Mouse (Mus musculus): ENCODE results near the gene Hnf1b.

Hnf1b gene

DNA sequence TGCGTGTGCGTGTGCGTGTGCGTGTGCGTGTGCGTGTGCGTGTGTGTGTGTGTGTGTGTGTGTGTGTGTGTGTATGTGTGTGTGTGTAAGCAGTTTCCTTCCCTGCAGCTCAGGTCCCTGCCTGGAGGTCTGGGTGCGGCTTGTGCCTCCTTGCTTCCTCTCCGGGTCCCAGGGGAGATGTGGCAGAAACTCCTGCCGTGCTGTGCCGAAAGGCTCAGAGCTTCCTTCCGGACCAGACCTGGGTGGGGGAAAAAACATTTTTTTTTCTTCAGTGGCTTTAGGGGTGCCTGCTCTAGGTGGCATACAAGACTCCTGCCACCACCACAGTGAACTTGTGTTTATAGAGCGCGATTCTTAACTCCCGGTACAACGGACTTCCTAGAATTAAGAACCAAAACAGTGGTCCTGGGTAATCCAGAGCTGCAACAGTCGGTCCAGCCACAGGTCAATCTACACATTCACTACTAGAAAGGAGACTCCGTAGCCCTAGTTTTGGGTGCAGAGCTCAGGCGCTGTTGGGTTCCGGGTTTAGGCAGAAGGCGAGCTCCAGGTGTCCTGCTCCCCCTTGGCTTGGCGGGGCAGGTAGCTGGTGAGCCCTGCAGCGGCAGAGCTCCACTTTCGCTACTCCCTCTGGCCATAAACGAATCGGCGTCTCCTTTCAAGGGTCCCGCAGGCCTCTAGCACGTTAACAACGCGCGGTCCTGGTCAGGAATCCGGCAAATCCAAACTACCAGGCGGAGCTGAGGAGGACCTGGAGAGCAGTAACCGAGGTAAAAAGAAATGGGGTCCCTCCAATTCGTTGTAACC is at the start of gene Hnf1b:
Gene Hnf1b, plus strand, starts transcription at position 535 of the 807 bp plus-strand sequence.
- Histone ChIP-seq H3K27me3 (ENCODE audit: insufficient read depth, low read length) (peaks cover 62% of the 10 kb centered on the region), H3K4me1 (replicated peaks; ENCODE audit: low read depth, low read length) (peaks cover 44% of the 10 kb centered on the region), H3K36me3 (ENCODE audit: insufficient read depth, low read length) (no peaks in the 10 kb centered on the region), H3K9me3 (ENCODE audit: low read length) (no peaks in the 10 kb centered on the region), H3K4me3 (replicated peaks; ENCODE audit: low read length) (peak within 1 kb of the TSS; percentile 71)
- no peak for TF ChIP-seq POU5F1 (IDR thresholded peaks at IDR 0.05; ENCODE audit: borderline replicate concordance, low read length)
- no peak for TF ChIP-seq CTCF (conservative IDR thresholded peaks at IDR 0.05; ENCODE audit: low read length)
- no peak for TF ChIP-seq NANOG (IDR thresholded peaks at IDR 0.05; ENCODE audit: borderline replicate concordance, low read length)

DNA sequence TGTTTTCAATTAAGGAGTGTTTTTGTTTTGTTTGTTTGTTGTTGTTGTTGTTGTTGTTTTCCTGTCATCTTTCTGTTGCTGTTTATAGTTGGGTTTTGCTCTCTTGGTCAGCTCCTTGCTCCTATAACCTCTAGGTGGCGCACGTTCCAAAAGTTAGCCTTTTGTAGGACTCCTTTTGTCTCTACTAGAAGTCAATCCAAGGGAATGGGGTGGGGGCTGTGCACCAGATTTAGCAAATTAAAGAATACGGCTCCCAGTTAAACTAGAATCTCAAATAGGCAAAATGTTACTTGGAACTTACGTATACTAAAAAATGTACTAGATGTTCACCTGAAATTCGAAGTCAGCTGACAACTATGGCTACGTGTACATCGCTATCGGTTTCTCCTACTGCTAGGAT is 47.7 kb upstream of the Hnf1b start:
- H3K4me3 ChIP-seq (replicated peaks; ENCODE audit: low read length): no peak overlapping the region
- peaks cover 13% of the 10 kb centered on the region; the same call in 1 of the 2 replicates for H3K27me3 ChIP-seq (ENCODE audit: insufficient read depth, low read length)
- no peaks in the 10 kb centered on the region for H3K9me3 ChIP-seq (ENCODE audit: low read length)
- peaks cover 38% of the 10 kb centered on the region for H3K4me1 ChIP-seq (replicated peaks; ENCODE audit: low read depth, low read length)
- H3K36me3 ChIP-seq (ENCODE audit: insufficient read depth, low read length): no peaks in the 10 kb centered on the region
- TF ChIP-seq NANOG (IDR thresholded peaks at IDR 0.05; ENCODE audit: borderline replicate concordance, low read length) (no peak), CTCF (conservative IDR thresholded peaks at IDR 0.05; ENCODE audit: low read length) (peak; percentile 57)

DNA sequence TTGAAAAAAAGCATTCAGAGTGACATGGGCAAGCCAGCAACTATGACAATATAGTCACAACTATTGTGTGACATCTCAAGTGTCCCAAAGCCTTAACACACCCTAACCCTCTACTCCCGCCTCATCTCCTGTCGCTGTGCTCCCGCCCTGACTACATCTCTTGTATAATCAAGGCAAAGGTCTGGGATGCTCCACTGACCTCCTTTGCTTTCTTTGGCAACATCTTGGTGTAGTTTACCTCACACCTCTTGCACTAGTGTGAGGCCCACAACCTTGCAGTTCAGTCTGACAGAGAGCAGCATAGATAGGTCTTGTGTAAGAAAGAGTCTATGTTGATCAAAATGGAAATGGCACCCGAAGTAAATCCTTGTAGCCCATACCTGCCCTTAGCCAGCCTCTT is 47.3 kb upstream of the Hnf1b start:
- Histone ChIP-seq H3K27me3 (ENCODE audit: insufficient read depth, low read length) (peaks cover 13% of the 10 kb centered on the region; the same call in 1 of the 2 replicates), H3K4me1 (replicated peaks; ENCODE audit: low read depth, low read length) (peaks cover 33% of the 10 kb centered on the region), H3K36me3 (ENCODE audit: insufficient read depth, low read length) (no peaks in the 10 kb centered on the region), H3K9me3 (ENCODE audit: low read length) (no peaks in the 10 kb centered on the region), H3K4me3 (replicated peaks; ENCODE audit: low read length) (no peak overlapping the region)
- TF ChIP-seq NANOG (IDR thresholded peaks at IDR 0.05; ENCODE audit: borderline replicate concordance, low read length): no peak
- TF ChIP-seq POU5F1 (IDR thresholded peaks at IDR 0.05; ENCODE audit: borderline replicate concordance, low read length): no peak
- TF ChIP-seq CTCF (conservative IDR thresholded peaks at IDR 0.05; ENCODE audit: low read length): no peak

DNA sequence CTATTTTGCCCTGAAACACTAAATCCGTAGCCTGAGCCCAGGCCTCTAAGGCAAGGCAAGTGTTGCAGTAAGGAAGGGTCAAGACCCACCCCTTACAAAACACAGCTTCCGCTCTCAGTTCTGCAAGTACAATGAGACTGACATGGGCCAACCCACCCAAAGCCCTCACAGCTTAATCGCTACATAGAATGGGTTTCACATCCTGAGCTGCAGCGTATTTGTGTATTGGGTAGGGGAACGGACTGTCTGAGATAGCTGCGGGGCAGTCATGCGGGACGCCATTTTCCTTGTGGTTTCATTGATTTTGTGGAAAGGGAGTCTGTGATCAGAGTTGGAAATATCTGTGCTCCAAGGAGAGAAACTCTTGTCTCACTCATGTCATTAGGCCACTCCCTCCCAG is 39.4 kb upstream of the Hnf1b start:
- Histone ChIP-seq H3K27me3 (ENCODE audit: insufficient read depth, low read length) (peaks cover 5% of the 10 kb centered on the region; the same call in 1 of the 2 replicates), H3K36me3 (ENCODE audit: insufficient read depth, low read length) (no peaks in the 10 kb centered on the region), H3K4me1 (replicated peaks; ENCODE audit: low read depth, low read length) (peaks cover 7% of the 10 kb centered on the region), H3K9me3 (ENCODE audit: low read length) (no peaks in the 10 kb centered on the region), H3K4me3 (replicated peaks; ENCODE audit: low read length) (no peak overlapping the region)
- no peak for TF ChIP-seq CTCF (conservative IDR thresholded peaks at IDR 0.05; ENCODE audit: low read length)
- TF ChIP-seq NANOG (IDR thresholded peaks at IDR 0.05; ENCODE audit: borderline replicate concordance, low read length): no peak
- TF ChIP-seq POU5F1 (IDR thresholded peaks at IDR 0.05; ENCODE audit: borderline replicate concordance, low read length): no peak

DNA sequence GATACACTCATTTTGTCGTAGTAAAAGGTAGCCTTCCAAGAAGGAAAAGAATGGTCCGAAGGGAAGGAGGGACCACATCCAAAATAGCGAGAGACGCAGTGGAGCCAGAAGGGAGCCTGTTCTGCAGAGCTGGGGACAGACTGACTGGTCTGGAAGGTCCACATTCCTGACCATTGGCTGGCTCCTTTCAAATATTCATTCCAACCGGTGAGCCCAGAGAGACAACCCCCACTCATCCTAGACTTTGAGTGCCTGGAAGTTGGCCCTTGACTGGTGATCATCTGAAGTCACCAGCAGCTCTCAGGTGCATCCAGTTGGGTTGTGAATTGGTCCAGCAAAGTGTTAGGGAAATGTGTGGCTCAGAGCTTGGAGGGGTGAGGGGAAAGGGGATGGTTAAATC is 34.7 kb upstream of the Hnf1b start:
- peaks cover 24% of the 10 kb centered on the region for H3K27me3 ChIP-seq (ENCODE audit: insufficient read depth, low read length)
- no peak for TF ChIP-seq NANOG (IDR thresholded peaks at IDR 0.05; ENCODE audit: borderline replicate concordance, low read length)
- peaks cover 10% of the 10 kb centered on the region for H3K4me1 ChIP-seq (replicated peaks; ENCODE audit: low read depth, low read length)
- no peaks in the 10 kb centered on the region for H3K9me3 ChIP-seq (ENCODE audit: low read length)
- no peaks in the 10 kb centered on the region for H3K36me3 ChIP-seq (ENCODE audit: insufficient read depth, low read length)
- H3K4me3 ChIP-seq (replicated peaks; ENCODE audit: low read length): no peak overlapping the region

DNA sequence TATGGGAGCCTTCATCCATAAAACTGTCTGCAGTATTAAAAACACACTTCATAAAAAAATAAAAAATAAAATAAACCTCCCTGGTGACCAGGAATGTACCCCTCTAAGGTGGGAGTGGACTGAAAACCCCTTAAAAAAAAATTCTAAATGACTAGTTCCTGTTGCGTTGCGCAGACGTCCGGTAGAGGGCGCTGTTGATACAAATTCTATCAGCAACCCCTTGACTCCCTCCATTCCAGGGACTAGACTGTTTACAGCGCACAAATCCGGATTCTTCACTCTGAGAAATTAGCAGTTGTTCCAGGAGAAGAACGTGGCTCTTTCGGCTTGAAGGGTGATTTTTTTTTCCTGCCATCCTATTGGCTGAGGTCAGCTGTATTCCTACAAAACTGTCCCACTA is 34.2 kb upstream of the Hnf1b start:
- Histone ChIP-seq H3K27me3 (ENCODE audit: insufficient read depth, low read length) (peaks cover 26% of the 10 kb centered on the region), H3K4me1 (replicated peaks; ENCODE audit: low read depth, low read length) (peaks cover 6% of the 10 kb centered on the region; the same call in 1 of the 2 replicates), H3K36me3 (ENCODE audit: insufficient read depth, low read length) (no peaks in the 10 kb centered on the region), H3K9me3 (ENCODE audit: low read length) (no peaks in the 10 kb centered on the region), H3K4me3 (replicated peaks; ENCODE audit: low read length) (no peak overlapping the region)
- TF ChIP-seq POU5F1 (IDR thresholded peaks at IDR 0.05; ENCODE audit: borderline replicate concordance, low read length) (no peak), CTCF (conservative IDR thresholded peaks at IDR 0.05; ENCODE audit: low read length) (peak; percentile 88), NANOG (IDR thresholded peaks at IDR 0.05; ENCODE audit: borderline replicate concordance, low read length) (no peak)

DNA sequence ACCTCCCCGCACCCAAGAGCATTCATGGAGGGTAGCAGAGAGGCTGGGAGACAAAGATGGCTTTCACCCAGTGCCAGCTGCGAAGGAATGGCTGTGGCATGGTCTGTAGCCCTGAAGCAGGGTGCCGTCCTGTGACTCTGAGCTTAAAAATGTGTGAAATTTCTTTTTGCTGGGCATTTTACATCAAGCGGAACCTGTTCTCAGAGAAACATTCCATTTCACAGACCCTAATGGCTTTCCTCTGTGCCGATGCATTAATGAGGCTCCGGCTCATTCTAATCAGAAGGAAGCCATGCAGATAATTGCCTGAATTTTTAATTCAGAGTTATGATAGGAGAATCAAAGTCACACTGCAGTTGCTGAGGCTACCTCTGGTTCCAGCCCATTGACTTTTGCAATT is 32.8 kb upstream of the Hnf1b start:
- Histone ChIP-seq H3K4me3 (replicated peaks; ENCODE audit: low read length) (no peak overlapping the region), H3K4me1 (replicated peaks; ENCODE audit: low read depth, low read length) (peaks cover 3% of the 10 kb centered on the region; the same call in 1 of the 2 replicates), H3K27me3 (ENCODE audit: insufficient read depth, low read length) (peaks cover 26% of the 10 kb centered on the region), H3K36me3 (ENCODE audit: insufficient read depth, low read length) (no peaks in the 10 kb centered on the region), H3K9me3 (ENCODE audit: low read length) (no peaks in the 10 kb centered on the region)
- no peak for TF ChIP-seq NANOG (IDR thresholded peaks at IDR 0.05; ENCODE audit: borderline replicate concordance, low read length)
- TF ChIP-seq POU5F1 (IDR thresholded peaks at IDR 0.05; ENCODE audit: borderline replicate concordance, low read length): no peak
- TF ChIP-seq CTCF (conservative IDR thresholded peaks at IDR 0.05; ENCODE audit: low read length): no peak

DNA sequence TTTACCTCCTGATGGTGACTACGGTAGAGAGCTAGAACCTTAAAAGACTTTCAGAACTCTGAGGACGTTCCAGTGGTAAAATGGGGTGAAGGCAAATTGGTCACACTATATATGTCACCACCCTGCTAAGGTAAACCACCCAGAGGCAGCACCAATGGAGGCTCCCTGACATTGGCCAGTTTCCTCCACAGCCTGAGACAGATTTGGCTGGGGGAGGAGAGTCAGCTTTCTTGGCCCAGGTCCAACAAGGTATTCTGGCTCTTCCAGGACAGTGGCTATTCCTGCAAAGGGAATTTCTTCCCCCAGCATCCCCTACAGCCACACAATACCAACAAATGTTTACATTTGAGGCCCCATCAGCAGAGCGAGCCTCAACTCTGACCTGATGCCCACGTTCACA is 31.9 kb upstream of the Hnf1b start:
- no peaks in the 10 kb centered on the region for H3K9me3 ChIP-seq (ENCODE audit: low read length)
- no peaks in the 10 kb centered on the region for H3K36me3 ChIP-seq (ENCODE audit: insufficient read depth, low read length)
- peaks cover 26% of the 10 kb centered on the region for H3K27me3 ChIP-seq (ENCODE audit: insufficient read depth, low read length)
- TF ChIP-seq NANOG (IDR thresholded peaks at IDR 0.05; ENCODE audit: borderline replicate concordance, low read length) (no peak), CTCF (conservative IDR thresholded peaks at IDR 0.05; ENCODE audit: low read length) (no peak), POU5F1 (IDR thresholded peaks at IDR 0.05; ENCODE audit: borderline replicate concordance, low read length) (no peak)
- H3K4me1 ChIP-seq (replicated peaks; ENCODE audit: low read depth, low read length): peaks cover 3% of the 10 kb centered on the region; the same call in 1 of the 2 replicates
- H3K4me3 ChIP-seq (replicated peaks; ENCODE audit: low read length): no peak overlapping the region

Measured in E14TG2a.4 (cell line).